ENCODE assay signal across 24 mouse cellular contexts in genomic region chr11:84113623-84114022, GRCm38 (mm10). TPM values are rescaled to one million over a fixed set of nuclear protein-coding genes. Genes with fewer than 3 reads are reported as not detected.
DNase-seq lines count a peak whose midpoint lies in the region; ATAC-seq and TF ChIP-seq lines count a peak whose summit lies in the region.
"Had no signal": no experiment of that assay in that cellular context is flagged by ENCODE, and none has a peak within 500 bp of the region (broad histone marks: within the 10 kb centered on the region; RNA-seq: fewer than 3 reads in every experiment).

No protein-coding gene starts in this region.

- no peaks in the 10 kb centered on the region for H3K9me3 ChIP-seq in hindbrain, embryonic 14.5 days (ENCODE audit: control insufficient read depth, low read length)
- H3K9me3 ChIP-seq: embryonic facial prominence, embryonic 12.5 days; forebrain, embryonic 12.5 days; heart, embryonic 13.5 days; hindbrain, embryonic 12.5 days; intestine, embryonic 15.5 days had no signal

- H3K27me3 ChIP-seq in hindbrain, embryonic 14.5 days (ENCODE audit: control insufficient read depth, insufficient read depth, low read length) = no peaks in the 10 kb centered on the region
- H3K27me3 ChIP-seq: embryonic facial prominence, embryonic 12.5 days; forebrain, embryonic 12.5 days; heart, embryonic 13.5 days; hindbrain, embryonic 12.5 days; intestine, embryonic 15.5 days had no signal

- peaks cover 71% of the 10 kb centered on the region for H3K36me3 ChIP-seq in hindbrain, embryonic 14.5 days (replicated peaks; ENCODE audit: control insufficient read depth, insufficient read depth)

- DNase-seq in heart, adult 11 months = peak; percentile 87
- no peak for DNase-seq in heart, postnatal 14 days
- DNase-seq in right cerebral cortex, adult 18-20 months = peak; percentile 25
- DNase-seq in right cerebral cortex, postnatal 25 days = no peak
- no peak for DNase-seq in spleen, postnatal 14 days (ENCODE audit: low spot score in 2 of 2)
- no peak for DNase-seq in hindbrain, embryonic 14.5 days (ENCODE audit: low spot score)
- DNase-seq: adrenal gland, adult 8-10 months; adrenal gland, postnatal 36 days; cerebellum, adult 11 months; cerebellum, adult 8-10 months; cerebellum, postnatal 14 days; gastrocnemius, postnatal 10 days; heart, postnatal 4 days had no signal

- no peak for ATAC-seq in hindbrain, embryonic 14.5 days (ENCODE audit: low FRiP score)
- ATAC-seq: forebrain, embryonic 16.5 days; intestine, embryonic 15.5 days had no signal

- 94% methylated on average over 5 of the region's 5 CpGs for WGBS in hindbrain, embryonic 14.5 days

- peaks cover 4% of the 10 kb centered on the region; the same call in 1 of the 2 replicates for H3K4me1 ChIP-seq in cortical plate, adult 2 months (ENCODE audit: control insufficient read depth, insufficient read depth, low read length)
- H3K4me1 ChIP-seq in hindbrain, embryonic 14.5 days (replicated peaks; ENCODE audit: control insufficient read depth, insufficient read depth, low read length) = no peaks in the 10 kb centered on the region
- H3K4me1 ChIP-seq: embryonic facial prominence, embryonic 12.5 days; forebrain, embryonic 12.5 days; hindbrain, embryonic 12.5 days; intestine, embryonic 15.5 days had no signal

- peak overlapping the region; percentile 67; the same call in 1 of the 2 replicates for H3K27ac ChIP-seq in cortical plate, adult 2 months (ENCODE audit: insufficient read depth, low read length)
- no peak overlapping the region for H3K27ac ChIP-seq in hindbrain, embryonic 14.5 days
- H3K27ac ChIP-seq: embryonic facial prominence, embryonic 12.5 days; forebrain, embryonic 12.5 days; heart, embryonic 13.5 days; hindbrain, embryonic 12.5 days; intestine, embryonic 15.5 days had no signal

- no peak overlapping the region for H3K9ac ChIP-seq in hindbrain, embryonic 14.5 days
- H3K9ac ChIP-seq: embryonic facial prominence, embryonic 12.5 days; forebrain, embryonic 12.5 days; heart, embryonic 13.5 days; hindbrain, embryonic 12.5 days; intestine, embryonic 15.5 days had no signal

- no peak overlapping the region for H3K4me3 ChIP-seq in cortical plate, adult 2 months (ENCODE audit: insufficient read depth, low read length)
- no peak overlapping the region for H3K4me3 ChIP-seq in hindbrain, embryonic 14.5 days (replicated peaks; ENCODE audit: low read length)
- H3K4me3 ChIP-seq: embryonic facial prominence, embryonic 12.5 days; forebrain, embryonic 12.5 days; heart, embryonic 13.5 days; hindbrain, embryonic 12.5 days; intestine, embryonic 15.5 days had no signal

- no peak for TF ChIP-seq POLR2A in cortical plate, adult 2 months (IDR thresholded peaks at IDR 0.05; ENCODE audit: extremely low read depth, insufficient read depth, low read length)

- H3K4me2 ChIP-seq in hindbrain, embryonic 14.5 days (replicated peaks) = no peak overlapping the region
- H3K4me2 ChIP-seq: embryonic facial prominence, embryonic 12.5 days; forebrain, embryonic 12.5 days; heart, embryonic 13.5 days; hindbrain, embryonic 12.5 days; intestine, embryonic 15.5 days had no signal

- intact Hi-C loops in heart, postnatal 14 days (cut with DNase I) = no loop called here

- no peak for TF ChIP-seq CTCF in cortical plate, adult 2 months (IDR thresholded peaks at IDR 0.05; ENCODE audit: extremely low read depth, insufficient read depth, low read length)

RNA-seq across cellular contexts. Expression of gene Tada2a, which starts 15.8 kb away (rescaled TPM):
- total RNA-seq in heart, postnatal 14 days (2021) = 1 to 10 TPM; 6.2 to 6.3 TPM
- 49.0 and 66.4 TPM in 2 replicates for polyA plus RNA-seq in cortical plate, adult 2 months (2012; rRNA removed)
- 27.6 and 28.1 TPM in 2 replicates for polyA plus RNA-seq in hindbrain, embryonic 14.5 days (2014; fragmentation: Nextera tagmentation; extraction: Ambion mirVana)

RNA-seq across cellular contexts. Expression of gene Acaca, which starts 15.8 kb away (rescaled TPM):
- total RNA-seq in heart, postnatal 14 days (2021) = 10 to 100 TPM; 11.4 to 12.5 TPM
- 27.0 and 28.0 TPM in 2 replicates for polyA plus RNA-seq in cortical plate, adult 2 months (2012; rRNA removed)
- 36.2 and 40.7 TPM in 2 replicates for polyA plus RNA-seq in hindbrain, embryonic 14.5 days (2014; fragmentation: Nextera tagmentation; extraction: Ambion mirVana)

RNA-seq across cellular contexts. Expression of gene Dusp14, which starts 44.6 kb away (rescaled TPM):
- under 1 TPM; 0.69 to 0.76 TPM for total RNA-seq in heart, postnatal 14 days (2021)
- polyA plus RNA-seq in cortical plate, adult 2 months (2012; rRNA removed) = 112 and 119 TPM in 2 replicates
- 11.3 and 13.7 TPM in 2 replicates for polyA plus RNA-seq in hindbrain, embryonic 14.5 days (2014; fragmentation: Nextera tagmentation; extraction: Ambion mirVana)
- total RNA-seq: common myeloid progenitor, adult 5-6 weeks had no signal

RNA-seq across cellular contexts. Expression of gene Gm11437, which starts 53.7 kb away (rescaled TPM):
- total RNA-seq in heart, postnatal 14 days (2021) = not detected
- not detected in 2 replicates for polyA plus RNA-seq in cortical plate, adult 2 months (2012; rRNA removed)
- polyA plus RNA-seq in hindbrain, embryonic 14.5 days (2014; fragmentation: Nextera tagmentation; extraction: Ambion mirVana) = 0.17 TPM in 1 of 2 replicates, not detected in the other
- total RNA-seq: adrenal gland, postnatal 36 days; common myeloid progenitor, adult 5-6 weeks; ES-E14; gastrocnemius, postnatal 10 days; granulocyte monocyte progenitor cell, adult 5-6 weeks; heart, postnatal 4 days had no signal
- polyA plus RNA-seq: embryonic facial prominence, embryonic 12.5 days; forebrain, embryonic 12.5 days; forebrain, embryonic 16.5 days; heart, embryonic 13.5 days; heart, postnatal 0 days; hindbrain, embryonic 12.5 days; intestine, embryonic 15.5 days had no signal

Comparison
In these comparisons a context has a peak if more than half of its experiments do, and no peak if none do; other contexts are left out.
1. DNase-seq: peak in heart, adult 11 months (single experiment) and right cerebral cortex, adult 18-20 months (single experiment); none in heart, postnatal 14 days (0 of 2), right cerebral cortex, postnatal 25 days (single experiment), spleen, postnatal 14 days (0 of 2) and hindbrain, embryonic 14.5 days (single experiment).